Mouse (Mus musculus) hindbrain, postnatal 0 days (tissue): ENCODE measurements around the gene Slc10a6. TPM values are rescaled to one million over a fixed set of nuclear protein-coding genes. Genes with fewer than 3 reads are reported as not detected.

Experiments used
- ATAC-seq: fragments of 200-750 bp; cut with Nextera tagmentation; 2 replicates; pipeline ENCODE4 v1.8.0; 2017; ENCODE audit warnings: mild to moderate bottlenecking, moderate TSS enrichment, moderate library complexity
- DNase-seq: peaks from one replicate; pipeline ENCODE4 v3.0.0-alpha.2; 2015; ENCODE audit warnings: low spot score
- H3K27ac ChIP-seq: fragments of 300-500 bp; sonication (generic); 2 replicates; pipeline ENCODE4 v1.5.1; 2014; ENCODE audit warnings: mild to moderate bottlenecking
- H3K27me3 ChIP-seq: fragments of 300-500 bp; sonication (generic); 2 replicates; pipeline ENCODE4 v1.6.1; 2014; ENCODE audit warnings: low read length, mixed read lengths; ENCODE audit not compliant: insufficient read depth
- H3K36me3 ChIP-seq: fragments of 300-500 bp; sonication (generic); 2 replicates; pipeline ENCODE4 v1.6.1; 2014; ENCODE audit warnings: low read length, mixed read lengths; ENCODE audit not compliant: insufficient read depth
- H3K4me1 ChIP-seq: fragments of 300-500 bp; sonication (generic); 2 replicates; pipeline ENCODE4 v1.6.1; 2014; ENCODE audit warnings: antibody characterized with exemption, low read length, mixed read lengths; ENCODE audit not compliant: insufficient read depth
- H3K4me2 ChIP-seq: fragments of 300-500 bp; sonication (generic); 2 replicates; pipeline ENCODE4 v1.6.1; 2014; ENCODE audit warnings: low read depth, mild to moderate bottlenecking, low read length, moderate library complexity, mixed read lengths
- H3K4me3 ChIP-seq: fragments of 300-500 bp; sonication (generic); 2 replicates; pipeline ENCODE4 v1.5.1; 2014; ENCODE audit warnings: low read length
- H3K9ac ChIP-seq: fragments of 300-500 bp; sonication (generic); replicated peaks from 2 replicates; pipeline ENCODE4 v1.6.1; 2014; ENCODE audit warnings: mild to moderate bottlenecking, low read length, moderate library complexity, mixed read lengths
- H3K9me3 ChIP-seq: fragments of 300-500 bp; sonication (generic); 2 replicates; pipeline ENCODE4 v1.6.1; 2016; ENCODE audit warnings: low read length, mixed read lengths
- CTCF ChIP-seq: IDR thresholded peaks from 2 replicates; pipeline ENCODE4 v1.5.1; 2016; ENCODE audit warnings: antibody characterized with exemption, control low read depth, low read depth
- WGBS: fragments of 180-500 bp; shearing (Covaris S2); extraction: QIAGEN DNeasy Blood & Tissue Kit; methylation state at CpG from one replicate; pipeline ENCODE4 v1.1.7; 2014; 5-methylcytosine and 5-hydroxymethylcytosine counted together
- polyA plus RNA-seq: library from polyadenylated mRNA; unstranded; fragments of >200 nt; fragmentation: Nextera tagmentation; extraction: Ambion mirVana; gene quantifications from 2 replicates; pipeline ENCODE4 v1.2.1, GENCODE M21; 2015
- total RNA-seq: library from RNA; depleted of rRNA; stranded (reverse); fragments of >200 nt; gene quantifications from 2 replicates; pipeline ENCODE4 v1.2.3, GENCODE M21; 2014; rRNA removed

The Slc10a6 gene
- total and polyA plus RNA-seq, 2 experiments from 2014 or later, result 0.26 to 0.63 TPM

GRCm38 (mm10) chr5:103560546-103560945, 68.7 kb downstream of the Slc10a6 start:
- no peak for ATAC-seq
- H3K4me3 ChIP-seq, result no peak overlapping the region

More at GRCm38 (mm10) chr5:103560546-103560945, 68.7 kb downstream of the Slc10a6 start:
- Histone ChIP-seq H3K27ac (no peak overlapping the region), H3K27me3 (no peaks in the 10 kb centered on the region), H3K36me3 (peaks cover 4% of the 10 kb centered on the region; the same call in 1 of the 2 replicates), H3K4me1 (no peaks in the 10 kb centered on the region), H3K9ac (no peak overlapping the region), H3K4me2 (no peak overlapping the region), H3K9me3 (no peaks in the 10 kb centered on the region)
- no peak for DNase-seq
- 94% methylated on average over 9 of the region's 9 CpGs for WGBS
- TF ChIP-seq CTCF, result no peak

Other genes starting within 250 kb of the Slc10a6 start
- gene Ptpn13, start 204.2 kb downstream of the Slc10a6 start, total RNA-seq, result 12.9 and 13.7 TPM in 2 replicates
- 2.8 TPM in 2 replicates for gene Ptpn13, start 204.2 kb downstream of the Slc10a6 start, polyA plus RNA-seq
- gene 1700016H13Rik, start 26.6 kb upstream of the Slc10a6 start, total RNA-seq, result 0.37 TPM in 1 of 2 replicates, not detected in the other
- gene 1700016H13Rik, start 26.6 kb upstream of the Slc10a6 start, polyA plus RNA-seq, result 0.13 TPM in 1 of 2 replicates, not detected in the other
- gene Aff1, start 63.0 kb upstream of the Slc10a6 start, total RNA-seq, result 4.0 and 4.1 TPM in 2 replicates
- gene Aff1, start 63.0 kb upstream of the Slc10a6 start, polyA plus RNA-seq, result 1.3 and 2.6 TPM in 2 replicates